Mouse (Mus musculus) C2C12 (cell line): ENCODE measurements at regions not wholly inside any gene's neighbourhood (a gene's known extent, or its start where the extent isn't known, plus 50 kb on each side); places are given as distances from the start of the nearest gene placed in this dataset.

Source experiments
- H3K27me3 ChIP-seq: one replicate; pipeline ENCODE4 v1.6.1; 2011; ENCODE audit not compliant: control insufficient read depth, insufficient read depth, insufficient read length
- H3K36me3 ChIP-seq: one replicate; pipeline ENCODE4 v1.6.1; 2011; ENCODE audit not compliant: control insufficient read depth, insufficient read depth
- H3K4me3 ChIP-seq: one replicate; pipeline ENCODE4 v1.5.1; 2011; ENCODE audit warnings: mild to moderate bottlenecking, control low read depth; ENCODE audit not compliant: poor library complexity, insufficient read depth, severe bottlenecking
- H3K79me2 ChIP-seq: one replicate; pipeline ENCODE4 v1.6.1; 2011; ENCODE audit not compliant: control insufficient read depth, insufficient read depth
- H3K79me3 ChIP-seq: one replicate; pipeline ENCODE4 v1.6.1; 2011; ENCODE audit warnings: low read depth, control low read depth
- H3ac ChIP-seq: one replicate; pipeline ENCODE3; 2011; ENCODE audit warnings: low read depth; ENCODE audit not compliant: control insufficient read depth, insufficient read length
- CEBPB ChIP-seq: IDR thresholded peaks from one replicate; pipeline ENCODE4 v1.6.1; 2011; ENCODE audit warnings: low read depth, mild to moderate bottlenecking, control low read depth, moderate library complexity
- CTCF ChIP-seq: IDR thresholded peaks from one replicate; pipeline ENCODE4 v1.5.1; 2011; ENCODE audit not compliant: control insufficient read depth, insufficient read depth, insufficient read length
- FOSL1 ChIP-seq: IDR thresholded peaks from one replicate; pipeline ENCODE4 v1.8.0; 2011; ENCODE audit warnings: mild to moderate bottlenecking, low read length; ENCODE audit not compliant: poor library complexity, insufficient read depth, severe bottlenecking
- MAX ChIP-seq: IDR thresholded peaks from one replicate; pipeline ENCODE4 v1.6.1; 2011; ENCODE audit warnings: mild to moderate bottlenecking, control low read depth
- MYOD1 ChIP-seq: IDR thresholded peaks from one replicate; pipeline ENCODE4 v1.6.1; 2011; ENCODE audit warnings: low read depth; ENCODE audit not compliant: control insufficient read depth, insufficient read length
- MYOG ChIP-seq: IDR thresholded peaks from one replicate; pipeline ENCODE4 v1.6.1; 2011; ENCODE audit not compliant: control insufficient read depth, insufficient read length; ENCODE audit errors: extremely low read depth
- USF1 ChIP-seq: IDR thresholded peaks from one replicate; pipeline ENCODE4 v1.6.1; 2011; ENCODE audit warnings: low read depth, mild to moderate bottlenecking, control low read depth, moderate library complexity

DNA sequence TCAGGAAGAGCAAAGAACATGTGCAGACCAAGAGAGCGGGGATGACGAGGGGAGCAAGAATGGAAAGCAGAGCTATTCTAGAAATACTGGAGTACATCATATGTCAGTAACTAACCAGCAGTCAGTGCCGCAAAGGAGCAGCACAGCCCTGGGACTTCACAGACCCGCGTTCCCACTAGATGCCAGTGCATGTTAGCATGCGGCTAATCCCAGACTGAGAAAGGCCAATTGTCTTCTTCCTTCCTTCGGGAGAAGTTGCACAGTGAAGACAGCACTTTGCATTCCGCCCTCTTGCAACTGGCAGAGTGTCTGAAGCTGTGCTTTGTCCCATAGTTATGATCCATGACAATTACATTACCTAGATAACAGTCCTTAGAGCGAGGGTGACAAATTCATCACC, 246.1 kb upstream of the Bmper start:
- Histone ChIP-seq H3K79me3 (no peaks in the 10 kb centered on the region), H3K79me2 (no peaks in the 10 kb centered on the region), H3K27me3 (no peaks in the 10 kb centered on the region), H3K36me3 (no peaks in the 10 kb centered on the region), H3ac (no peak overlapping the region), H3K4me3 (no peak overlapping the region)
- TF ChIP-seq MYOD1 (no peak), CEBPB (no peak), CTCF (no peak), FOSL1 (no peak), MYOG (no peak), MAX (no peak), USF1 (no peak)

DNA sequence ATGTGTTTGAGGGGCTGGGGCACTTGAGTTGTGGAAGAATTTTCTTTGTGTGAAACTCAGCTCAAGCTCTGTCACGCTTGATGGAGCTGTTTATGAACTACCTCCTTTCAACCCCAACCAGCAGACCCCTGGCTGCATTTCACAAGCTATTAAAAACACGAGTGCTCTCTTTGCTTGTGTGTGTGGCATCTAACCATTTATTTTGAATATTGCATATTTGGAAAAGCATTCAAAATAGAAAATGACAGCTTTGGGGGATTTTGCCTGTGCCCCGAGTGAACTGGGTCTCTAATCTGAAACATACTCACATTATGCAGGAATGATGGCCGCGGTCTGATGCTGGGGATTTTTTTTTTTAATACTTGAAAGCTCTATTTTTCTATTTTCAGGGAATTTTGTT, 243.2 kb upstream of the Bmper start:
- no peaks in the 10 kb centered on the region for H3K79me2 ChIP-seq
- H3ac ChIP-seq: no peak overlapping the region
- TF ChIP-seq CTCF (no peak), MAX (no peak), CEBPB (no peak), MYOG (no peak), MYOD1 (no peak), USF1 (no peak), FOSL1 (no peak)
- no peaks in the 10 kb centered on the region for H3K36me3 ChIP-seq
- no peaks in the 10 kb centered on the region for H3K27me3 ChIP-seq
- no peaks in the 10 kb centered on the region for H3K79me3 ChIP-seq
- H3K4me3 ChIP-seq: no peak overlapping the region

DNA sequence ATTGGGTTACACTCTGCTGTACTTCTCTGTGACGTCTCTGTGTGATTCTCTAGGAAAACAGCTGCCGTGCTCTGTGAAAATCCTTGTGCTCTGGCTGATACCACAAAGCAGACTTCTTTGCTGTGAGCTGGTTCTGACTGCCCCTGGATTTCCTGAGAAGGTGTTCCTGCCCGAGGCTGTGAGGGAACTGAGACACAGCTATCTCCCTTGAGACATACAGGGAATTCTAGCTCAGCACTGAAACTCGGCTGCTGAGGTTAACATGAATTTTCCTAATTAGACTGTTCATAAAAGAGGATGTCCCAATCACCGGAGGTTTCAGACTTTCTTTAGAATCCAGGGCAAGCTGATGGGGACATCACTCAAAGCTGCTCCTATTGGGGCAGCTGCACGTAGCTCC, 233.4 kb upstream of the Bmper start:
- no peak overlapping the region for H3ac ChIP-seq
- TF ChIP-seq FOSL1 (no peak), MYOG (no peak), CTCF (no peak), MAX (no peak), USF1 (no peak), CEBPB (no peak), MYOD1 (no peak)
- no peaks in the 10 kb centered on the region for H3K79me2 ChIP-seq
- H3K4me3 ChIP-seq: no peak overlapping the region
- H3K27me3 ChIP-seq: no peaks in the 10 kb centered on the region
- H3K36me3 ChIP-seq: no peaks in the 10 kb centered on the region
- H3K79me3 ChIP-seq: no peaks in the 10 kb centered on the region

DNA sequence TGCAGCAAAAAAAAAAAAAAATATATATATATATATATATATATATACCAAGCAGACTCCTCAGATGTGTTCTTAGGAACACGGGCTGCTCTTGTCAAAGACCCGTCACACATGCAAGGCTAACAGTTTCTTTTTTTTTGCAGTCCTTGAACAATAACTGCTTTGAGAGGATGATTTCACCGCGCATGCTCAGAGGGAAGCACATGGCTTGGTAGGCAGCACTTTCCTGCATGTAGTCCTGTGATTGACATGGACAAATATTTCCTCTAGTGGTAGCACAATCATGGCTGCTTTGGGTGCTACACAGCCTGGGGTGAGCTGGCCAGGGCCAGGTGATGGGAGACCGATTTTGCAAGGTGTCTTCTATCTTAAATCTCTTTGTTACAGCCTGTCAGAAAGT, 229.3 kb upstream of the Bmper start:
- Histone ChIP-seq H3K36me3 (no peaks in the 10 kb centered on the region), H3K79me3 (no peaks in the 10 kb centered on the region), H3K4me3 (no peak overlapping the region), H3K27me3 (no peaks in the 10 kb centered on the region), H3K79me2 (no peaks in the 10 kb centered on the region), H3ac (no peak overlapping the region)
- TF ChIP-seq CTCF: no peak
- no peak for TF ChIP-seq MAX
- TF ChIP-seq CEBPB: no peak
- TF ChIP-seq MYOG: no peak
- TF ChIP-seq MYOD1: no peak
- no peak for TF ChIP-seq USF1
- no peak for TF ChIP-seq FOSL1

DNA sequence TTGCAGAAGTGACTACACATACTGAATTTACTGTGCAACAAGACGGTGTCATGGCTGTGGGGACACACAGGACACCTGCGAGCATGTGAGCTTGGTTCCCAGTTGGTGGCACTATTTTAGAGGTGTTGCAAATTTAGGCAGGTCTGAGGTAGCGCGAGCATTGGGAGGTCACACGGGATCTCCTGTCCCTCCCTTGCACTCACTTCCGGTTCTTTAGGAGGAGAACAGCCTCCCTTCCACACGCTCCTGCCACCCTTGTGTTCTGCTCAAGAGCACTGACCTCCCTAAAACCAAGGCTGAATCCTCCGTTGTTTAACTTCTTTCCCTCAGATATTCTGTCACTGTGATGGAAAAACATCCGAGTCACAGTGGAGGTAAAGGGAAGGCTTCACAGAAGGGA, 227.3 kb upstream of the Bmper start:
- Histone ChIP-seq H3K79me2 (no peaks in the 10 kb centered on the region), H3ac (no peak overlapping the region), H3K27me3 (no peaks in the 10 kb centered on the region), H3K4me3 (no peak overlapping the region), H3K79me3 (no peaks in the 10 kb centered on the region), H3K36me3 (no peaks in the 10 kb centered on the region)
- no peak for TF ChIP-seq CEBPB
- no peak for TF ChIP-seq FOSL1
- no peak for TF ChIP-seq MAX
- no peak for TF ChIP-seq CTCF
- TF ChIP-seq USF1: no peak
- no peak for TF ChIP-seq MYOG
- TF ChIP-seq MYOD1: no peak

DNA sequence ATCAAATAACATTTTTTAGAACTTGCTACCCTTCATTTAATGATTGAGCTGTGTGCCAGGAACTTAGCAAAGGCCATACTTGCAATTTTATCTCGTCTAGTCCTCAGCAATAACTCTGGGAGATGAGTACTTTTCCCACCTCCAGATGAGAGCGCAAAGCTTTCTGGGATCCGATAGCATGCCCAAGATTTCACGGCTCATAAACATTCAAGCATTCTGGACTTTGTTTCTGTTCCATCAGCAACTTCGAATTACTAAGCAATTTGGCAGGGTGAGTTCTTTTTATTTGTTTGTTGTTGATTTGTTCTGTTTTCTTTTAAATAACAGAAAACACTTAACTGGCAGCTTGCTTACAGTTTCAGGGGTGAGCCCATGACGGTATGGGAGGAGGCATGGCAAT, 224.6 kb upstream of the Bmper start:
- H3K79me2 ChIP-seq: no peaks in the 10 kb centered on the region
- no peaks in the 10 kb centered on the region for H3K27me3 ChIP-seq
- H3K36me3 ChIP-seq: no peaks in the 10 kb centered on the region
- no peak overlapping the region for H3ac ChIP-seq
- no peak overlapping the region for H3K4me3 ChIP-seq
- H3K79me3 ChIP-seq: no peaks in the 10 kb centered on the region
- TF ChIP-seq FOSL1: no peak
- no peak for TF ChIP-seq CTCF
- TF ChIP-seq MYOD1: no peak
- TF ChIP-seq USF1: no peak
- no peak for TF ChIP-seq MAX
- TF ChIP-seq MYOG: no peak
- TF ChIP-seq CEBPB: no peak
